Mouse (Mus musculus): ENCODE measurements at regions not wholly inside any gene's neighbourhood (a gene's known extent, or its start where the extent isn't known, plus 50 kb on each side); places are given as distances from the start of the nearest gene placed in this dataset.

- DNase-seq (ENCODE audit: low spot score in 2 of 2) = no peak
These were observed 71.9 kb downstream of the 1810010D01Rik start for GRCm38 (mm10) chr7:145135971-145136370.

GRCm38 (mm10) chr7:145132506-145132905 lies 75.4 kb downstream of the 1810010D01Rik start:
- no peak for DNase-seq (ENCODE audit: low spot score in 2 of 2)

GRCm38 (mm10) chr7:145131438-145132159 lies 76.3 kb downstream of the 1810010D01Rik start:
- no peak for DNase-seq (ENCODE audit: low spot score in 2 of 2)

- DNase-seq (ENCODE audit: low spot score in 2 of 2) = no peak
These were observed 77.9 kb downstream of the 1810010D01Rik start for GRCm38 (mm10) chr7:145129971-145130370.

GRCm38 (mm10) chr7:145127661-145128060 lies 80.3 kb downstream of the 1810010D01Rik start:
- no peak for DNase-seq (ENCODE audit: low spot score in 2 of 2)

GRCm38 (mm10) chr7:145127180-145127579 lies 80.7 kb downstream of the 1810010D01Rik start:
- no peak for DNase-seq (ENCODE audit: low spot score in 2 of 2)

- DNase-seq (ENCODE audit: low spot score in 2 of 2) = no peak
These were observed 83.8 kb downstream of the 1810010D01Rik start for GRCm38 (mm10) chr7:145123996-145124601.

- DNase-seq (ENCODE audit: low spot score in 2 of 2) = no peak
These were observed 85.4 kb downstream of the 1810010D01Rik start for GRCm38 (mm10) chr7:145122471-145122870.

- DNase-seq (ENCODE audit: low spot score in 2 of 2) = no peak
These were observed 89.5 kb downstream of the 1810010D01Rik start for GRCm38 (mm10) chr7:145118406-145118805.

- peak in 1 of 2 experiments; percentile 42 for DNase-seq (ENCODE audit: low spot score in 2 of 2)
These were observed 93.3 kb downstream of the 1810010D01Rik start for GRCm38 (mm10) chr7:145114660-145115059.

- DNase-seq (ENCODE audit: low spot score in 2 of 2) = no peak
These were observed 93.8 kb downstream of the 1810010D01Rik start for GRCm38 (mm10) chr7:145114145-145114544.

GRCm38 (mm10) chr7:145112887-145113531 lies 94.9 kb downstream of the 1810010D01Rik start:
- DNase-seq (ENCODE audit: low spot score in 2 of 2) = no peak

GRCm38 (mm10) chr7:145112146-145112830 lies 95.6 kb downstream of the 1810010D01Rik start:
- DNase-seq (ENCODE audit: low spot score in 2 of 2) = no peak

- peak; percentile 85 to 89 for DNase-seq (ENCODE audit: low spot score in 2 of 2)
These were observed 96.4 kb downstream of the 1810010D01Rik start for GRCm38 (mm10) chr7:145111252-145112131.

- no peak for DNase-seq (ENCODE audit: low spot score in 2 of 2)
These were observed 97.2 kb downstream of the 1810010D01Rik start for GRCm38 (mm10) chr7:145110657-145111251.

- no peak for DNase-seq (ENCODE audit: low spot score in 2 of 2)
These were observed 97.9 kb downstream of the 1810010D01Rik start for GRCm38 (mm10) chr7:145110028-145110427.

GRCm38 (mm10) chr7:145109471-145109870 lies 98.4 kb downstream of the 1810010D01Rik start:
- no peak for DNase-seq (ENCODE audit: low spot score in 2 of 2)

GRCm38 (mm10) chr7:145108994-145109393 lies 98.9 kb downstream of the 1810010D01Rik start:
- DNase-seq (ENCODE audit: low spot score in 2 of 2) = no peak

GRCm38 (mm10) chr7:145107575-145108170 lies 100.2 kb downstream of the 1810010D01Rik start:
- DNase-seq (ENCODE audit: low spot score in 2 of 2) = no peak

- DNase-seq (ENCODE audit: low spot score in 2 of 2) = peak in 1 of 2 experiments; percentile 31
These were observed 101.4 kb downstream of the 1810010D01Rik start for GRCm38 (mm10) chr7:145106494-145106849.

All from right cerebral cortex, postnatal 10 days (tissue).